Mouse (Mus musculus): ENCODE data around the gene Oas1f. TPM values are rescaled to one million over a fixed set of nuclear protein-coding genes. Genes with fewer than 3 reads are reported as not detected.
"Not testable (repeated sequence)": the region's sequence is repeated elsewhere in the genome, so short reads cannot be mapped to it uniquely, and the experiment has no call there.

The Oas1f gene
- total RNA-seq (2021), result not detected
- long read RNA-seq, experiment 1, partial matches to known transcripts, result 1 of 1 reads
- long read RNA-seq, experiment 1, other reads (novel, unspliced or antisense), result 0 of 1 reads
- long read RNA-seq, experiment 2, result 0 reads

DNA sequence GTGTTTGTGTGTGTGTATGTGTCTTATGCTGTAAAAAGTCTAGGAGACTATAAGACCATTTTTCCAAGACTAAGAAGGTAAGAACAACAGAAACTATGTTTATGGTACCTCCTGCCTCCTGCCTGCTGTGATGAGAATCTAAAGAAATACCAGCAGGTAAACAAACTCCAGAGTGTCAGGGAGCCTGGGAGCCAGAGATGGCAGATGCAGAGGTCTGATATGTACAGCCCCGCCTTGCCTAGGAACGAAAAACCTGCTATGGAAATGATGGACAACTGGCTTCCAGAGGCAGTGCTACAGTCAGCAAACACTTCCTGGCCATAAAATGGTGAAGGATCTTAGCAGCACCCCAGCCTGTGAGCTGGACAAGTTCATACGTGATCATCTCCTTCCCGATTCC lies at the start of gene Oas1f:
Oas1f (plus strand) TSS at position 301 of the 400 bp plus-strand sequence.
- no peak for DNase-seq (ENCODE audit: low spot score in 2 of 2)

DNA sequence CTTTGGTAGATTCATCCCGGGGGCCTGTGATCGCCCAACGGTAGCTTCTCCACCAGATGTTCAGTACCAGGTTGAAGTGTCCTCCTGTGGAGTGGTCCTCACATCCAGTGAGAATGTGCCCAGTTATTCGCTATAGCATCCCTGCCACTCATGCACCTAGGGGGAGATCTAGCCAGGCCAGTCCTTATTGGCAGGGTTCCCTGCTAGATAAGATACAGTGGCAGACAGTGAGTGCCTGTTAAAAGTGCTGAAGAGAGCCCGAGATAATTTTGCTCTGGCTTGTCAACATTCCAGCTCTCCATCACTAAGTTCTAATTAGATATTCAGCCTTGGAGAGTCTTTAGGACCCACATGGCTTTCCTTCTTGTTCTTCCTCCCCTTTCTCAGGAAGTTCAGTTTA lies 49.0 kb upstream of the Oas1f start:
- DNase-seq (ENCODE audit: low spot score in 2 of 2), result not testable (repeated sequence)

DNA sequence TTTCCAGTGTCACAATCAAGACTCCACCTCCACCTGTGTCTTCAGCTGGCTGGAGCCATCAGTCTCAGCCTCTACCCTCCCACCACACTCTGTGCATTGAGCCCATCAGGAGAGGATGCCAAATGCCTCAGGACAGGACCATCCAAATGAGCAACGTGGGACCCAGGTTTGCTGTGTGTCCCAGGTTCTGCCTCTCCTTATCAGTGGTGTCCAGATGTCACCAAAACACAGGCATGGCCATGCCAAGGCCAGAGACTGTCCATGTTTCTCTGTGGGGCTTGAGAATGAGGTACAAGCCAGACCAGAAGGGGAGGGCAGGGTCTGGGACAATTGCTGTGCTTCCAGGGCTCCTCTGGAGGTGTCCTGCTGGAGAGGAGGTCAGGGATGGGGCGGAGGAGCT lies 48.2 kb upstream of the Oas1f start:
- DNase-seq (ENCODE audit: low spot score in 2 of 2), result not testable (repeated sequence)

DNA sequence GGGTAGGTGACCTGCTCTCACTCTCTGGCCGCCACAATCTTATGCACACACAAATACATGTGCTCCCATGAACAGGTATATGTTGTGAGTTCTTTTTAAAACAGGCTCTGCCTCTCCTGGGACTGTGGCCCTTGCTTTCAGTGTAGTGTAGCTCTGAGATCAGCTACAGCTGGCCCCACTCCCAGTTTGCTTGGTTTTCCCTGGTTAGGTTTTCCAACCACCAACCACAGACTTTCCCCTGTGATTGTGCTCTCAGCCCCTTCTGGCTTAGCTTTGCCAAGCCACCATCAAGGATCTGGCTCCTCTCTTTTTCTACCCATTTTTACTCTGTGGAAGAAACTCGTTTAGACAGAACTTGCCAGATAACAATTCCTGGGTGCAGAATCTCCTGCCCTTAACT lies 43.6 kb upstream of the Oas1f start:
- DNase-seq (ENCODE audit: low spot score in 2 of 2), result no peak

DNA sequence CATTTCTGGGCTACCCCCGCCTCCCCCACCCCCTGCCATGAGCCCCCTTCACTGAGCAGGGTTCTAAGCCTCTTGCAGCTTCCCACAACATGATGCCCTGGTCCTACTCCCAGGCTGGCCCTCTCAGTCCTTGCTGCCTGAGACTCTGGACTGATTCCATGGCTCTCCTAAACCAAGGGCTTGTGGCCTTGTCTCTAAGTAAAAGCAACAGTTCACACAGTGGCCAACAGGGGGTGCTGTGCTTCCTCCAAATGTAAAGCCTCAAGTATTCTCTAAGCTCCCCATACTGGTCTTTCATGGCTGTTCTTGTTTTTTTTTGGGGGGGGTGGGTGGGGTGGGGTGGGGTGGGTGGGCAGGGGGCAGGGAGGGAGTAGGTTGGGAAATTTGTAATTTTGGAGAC lies 40.7 kb upstream of the Oas1f start:
- DNase-seq (ENCODE audit: low spot score in 2 of 2), result no peak

DNA sequence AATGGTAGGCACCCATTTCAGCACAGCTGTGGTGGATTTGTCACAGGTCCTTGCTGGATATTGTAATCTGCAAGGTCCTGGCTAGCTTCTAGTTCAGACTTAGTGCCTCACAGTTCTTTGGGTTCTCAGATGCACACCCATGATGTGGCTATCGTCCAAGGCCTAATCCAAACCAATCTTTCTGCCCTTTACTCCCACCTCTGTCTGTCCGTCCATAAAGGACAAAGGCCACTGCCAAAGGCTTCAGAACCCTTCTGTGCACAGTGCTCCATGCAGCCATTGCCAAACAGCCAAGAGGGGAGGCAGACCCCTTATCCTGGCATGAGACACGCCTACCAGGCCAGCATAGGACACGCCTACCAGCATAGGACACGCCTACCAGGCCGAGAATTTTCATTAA lies 38.0 kb upstream of the Oas1f start:
- no peak for DNase-seq (ENCODE audit: low spot score in 2 of 2)

DNA sequence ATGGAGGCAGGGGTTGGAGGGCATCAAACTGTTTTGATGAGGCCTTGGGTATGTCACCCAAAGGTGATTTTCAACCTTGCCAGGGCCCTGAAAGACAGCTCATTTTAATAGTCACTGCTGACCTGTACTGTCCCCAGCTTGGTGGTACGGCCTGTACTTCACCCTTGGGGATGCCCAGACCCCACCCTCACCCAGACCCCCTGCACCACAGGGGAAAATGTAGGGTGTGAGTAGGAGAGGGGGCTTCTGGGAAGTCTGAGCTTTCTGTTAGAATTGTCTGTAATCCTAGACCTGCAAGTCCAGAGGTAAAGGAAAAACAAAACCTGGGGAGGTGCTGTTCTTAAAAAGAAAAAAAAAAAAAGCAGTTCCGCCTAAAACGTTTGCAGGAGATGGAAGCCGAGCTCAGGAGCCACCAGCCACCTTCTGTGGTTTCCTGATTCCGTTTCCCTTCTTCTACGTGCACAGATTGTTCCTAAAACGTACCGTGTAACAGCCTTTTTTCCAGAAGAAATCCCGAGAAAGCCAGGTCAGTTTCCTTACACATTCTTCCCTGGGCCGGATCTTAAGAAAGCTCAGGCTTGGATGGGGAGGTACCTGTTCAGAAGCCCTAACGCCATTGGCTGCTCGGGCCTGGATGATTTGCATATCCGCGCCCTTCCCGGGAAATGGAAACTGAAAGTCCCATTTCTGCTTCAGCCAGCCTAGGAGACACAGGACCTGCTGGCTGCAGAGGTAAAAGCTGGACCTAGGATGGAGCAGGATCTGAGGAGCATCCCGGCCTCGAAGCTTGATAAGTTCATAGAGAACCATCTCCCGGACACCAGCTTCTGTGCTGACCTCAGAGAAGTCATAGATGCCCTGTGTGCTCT lies 35.0 kb upstream of the Oas1f start, which contains the start of gene Oas1c:
Oas1c (minus strand) TSS at position 564 of the 869 bp plus-strand sequence.
- DNase-seq (ENCODE audit: low spot score in 2 of 2), result peak; percentile 40 to 76

DNA sequence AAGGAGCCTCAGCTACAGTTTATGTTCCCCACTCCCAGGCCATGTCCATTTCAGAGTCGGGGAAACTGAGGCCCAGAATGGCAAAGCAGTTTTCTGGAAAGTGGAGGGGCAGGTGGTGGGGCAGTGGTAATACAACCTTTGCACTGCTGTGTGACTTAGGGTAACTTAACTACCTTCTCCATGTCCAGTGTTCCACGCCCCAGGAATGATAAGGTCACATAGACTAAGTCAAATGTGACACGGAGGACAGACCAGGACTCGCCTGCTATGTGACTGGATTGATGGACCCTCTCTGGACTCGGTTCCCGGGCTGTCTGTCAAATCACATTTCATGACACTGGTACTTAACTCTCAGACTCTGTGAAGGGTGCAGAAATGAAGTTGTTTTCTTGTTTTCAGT lies 34.1 kb upstream of the Oas1f start:
- DNase-seq (ENCODE audit: low spot score in 2 of 2), result no peak

DNA sequence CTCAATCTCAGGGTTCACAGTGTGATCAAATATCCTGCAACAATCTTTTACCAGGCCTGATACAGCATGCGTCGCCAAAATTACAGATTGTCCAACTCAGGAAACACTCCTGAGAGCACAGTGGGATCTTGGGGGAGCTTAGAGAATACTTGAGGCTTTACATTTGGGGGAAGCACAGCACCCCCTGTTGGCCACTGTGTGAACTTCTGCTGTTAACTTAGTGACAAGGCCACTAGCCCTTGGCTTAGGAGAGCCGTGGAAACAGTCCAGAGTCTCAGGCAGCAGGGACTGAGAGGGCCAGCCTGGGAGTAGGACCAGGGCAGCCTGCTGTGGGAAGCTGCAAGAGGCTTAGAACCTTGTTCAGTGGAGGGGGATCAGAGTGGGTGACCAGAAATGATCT lies 31.2 kb upstream of the Oas1f start:
- no peak for DNase-seq (ENCODE audit: low spot score in 2 of 2)

DNA sequence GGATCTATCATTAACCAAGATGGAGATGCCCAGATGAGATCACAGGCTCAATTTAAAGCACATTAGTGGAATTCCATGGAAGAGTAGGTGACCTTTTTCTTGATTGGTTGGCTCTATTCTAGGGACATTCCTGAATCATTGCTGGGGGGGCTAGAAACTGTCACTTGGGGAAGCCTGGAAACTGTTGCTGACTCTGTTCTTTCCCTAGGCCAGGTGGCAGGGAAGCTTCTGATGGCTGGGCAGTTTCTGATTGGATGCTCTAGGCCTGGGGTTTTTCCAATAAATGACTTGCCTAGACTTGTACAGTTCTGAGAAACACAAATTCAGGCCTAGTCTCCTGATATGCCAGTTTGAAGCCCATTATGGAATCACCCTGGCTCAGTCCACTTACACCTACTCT lies 28.2 kb upstream of the Oas1f start:
- DNase-seq (ENCODE audit: low spot score in 2 of 2), result no peak

DNA sequence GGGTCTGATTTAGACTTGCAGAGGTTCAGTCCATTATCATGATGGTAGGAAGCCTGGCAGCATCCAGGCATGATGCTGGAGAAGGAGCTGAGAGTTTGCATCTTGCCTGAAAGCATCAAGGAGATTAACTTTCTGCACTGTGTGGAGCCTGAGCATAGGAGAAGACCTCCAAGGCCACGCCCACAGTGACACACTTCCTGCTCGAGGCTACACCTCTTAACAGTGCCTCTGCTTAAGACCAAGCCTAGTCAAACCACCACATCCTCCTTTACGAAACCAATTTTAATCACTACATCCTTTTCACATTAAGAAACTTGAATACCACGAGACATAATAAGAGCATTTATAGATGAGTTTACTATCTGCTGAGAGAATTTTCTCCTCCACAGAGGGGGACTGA lies 16.1 kb upstream of the Oas1f start:
- DNase-seq (ENCODE audit: low spot score in 2 of 2), result no peak

DNA sequence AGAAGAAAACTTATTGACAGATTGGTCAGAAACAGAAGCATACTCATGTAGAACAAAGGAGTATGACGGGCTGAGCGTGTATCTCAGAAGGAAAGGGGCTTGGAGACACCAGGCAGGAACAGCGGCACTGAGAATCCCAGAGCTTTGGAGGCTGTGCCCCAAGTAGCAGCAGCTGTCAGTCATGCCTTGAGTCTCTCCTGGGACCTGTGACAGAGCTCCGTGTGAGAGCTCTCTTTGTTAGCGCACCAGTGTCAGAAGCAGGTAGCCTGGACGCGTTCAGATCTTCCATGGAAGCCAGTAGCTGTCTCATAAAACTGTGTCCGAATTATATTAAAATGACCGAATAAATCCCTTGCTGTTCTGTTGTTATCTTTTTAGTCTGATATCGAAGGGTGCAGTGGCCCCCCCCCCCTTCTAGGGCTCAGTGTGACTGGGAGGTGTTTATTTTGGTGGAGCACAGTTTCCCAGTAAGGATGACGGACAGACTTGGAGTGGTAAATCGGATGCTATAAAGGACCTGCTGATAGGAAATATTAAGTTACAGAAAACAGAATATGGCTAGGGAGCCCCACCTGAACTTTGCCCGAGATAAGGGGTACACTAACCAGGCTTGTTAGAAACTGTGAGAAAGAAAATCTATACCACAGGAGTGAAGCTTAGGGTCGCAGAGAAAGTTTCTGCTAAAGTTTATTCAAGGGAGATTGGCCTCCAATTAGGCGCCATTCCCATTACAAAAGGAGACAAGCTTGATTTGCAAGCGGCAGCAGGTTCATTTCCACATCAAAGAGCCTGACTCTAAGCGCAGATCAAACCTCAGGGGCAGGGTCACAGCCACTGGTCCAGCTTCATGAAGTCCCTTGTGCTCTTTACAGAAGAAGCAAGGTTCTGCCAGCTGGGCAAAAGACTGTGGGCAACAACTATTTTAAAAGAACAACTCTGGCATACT lies 13.6 kb upstream of the Oas1f start:
- DNase-seq (ENCODE audit: low spot score in 2 of 2), result no peak

DNA sequence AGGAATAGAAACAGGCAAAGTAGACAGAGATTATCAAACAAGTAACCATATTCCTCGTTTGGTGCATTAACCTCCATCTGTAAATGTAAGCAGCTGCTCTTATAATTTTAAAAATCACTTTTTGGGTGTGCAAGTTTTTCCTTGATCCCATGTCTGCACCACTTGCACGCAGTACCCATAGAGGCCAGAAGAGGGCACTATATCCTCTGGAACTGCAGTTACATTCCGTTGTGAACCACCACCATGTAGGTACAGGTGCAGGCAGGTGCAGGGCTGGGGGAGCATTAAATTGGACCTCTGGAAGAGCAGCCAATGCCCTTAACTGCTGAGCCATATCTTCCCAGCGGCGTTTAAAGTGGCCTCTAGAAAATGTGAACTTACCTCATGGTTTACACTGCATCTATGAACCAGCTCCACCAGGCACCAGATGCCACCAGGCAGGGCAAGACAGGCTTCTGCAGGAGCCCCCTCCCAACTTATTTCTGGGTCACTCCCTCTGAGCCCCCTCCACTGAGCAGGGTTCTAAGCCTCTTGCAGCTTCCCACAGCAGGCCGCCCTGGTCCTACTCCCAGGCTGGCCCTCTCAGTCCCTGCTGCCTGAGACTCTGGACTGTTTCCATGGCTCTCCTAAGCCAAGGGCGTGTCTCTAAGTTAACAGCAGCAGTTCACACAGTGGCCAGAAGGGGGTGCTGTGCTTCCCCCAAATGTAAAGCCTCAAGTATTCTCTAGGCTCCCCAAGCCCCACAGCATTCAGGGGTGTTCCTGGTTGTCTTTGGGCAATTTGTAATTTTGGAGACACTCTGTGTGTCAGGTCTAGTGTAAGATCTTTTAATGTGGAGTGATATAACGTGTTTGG lies 10.2 kb upstream of the Oas1f start:
- peak in 1 of 2 experiments; percentile 25 for DNase-seq (ENCODE audit: low spot score in 2 of 2)

DNA sequence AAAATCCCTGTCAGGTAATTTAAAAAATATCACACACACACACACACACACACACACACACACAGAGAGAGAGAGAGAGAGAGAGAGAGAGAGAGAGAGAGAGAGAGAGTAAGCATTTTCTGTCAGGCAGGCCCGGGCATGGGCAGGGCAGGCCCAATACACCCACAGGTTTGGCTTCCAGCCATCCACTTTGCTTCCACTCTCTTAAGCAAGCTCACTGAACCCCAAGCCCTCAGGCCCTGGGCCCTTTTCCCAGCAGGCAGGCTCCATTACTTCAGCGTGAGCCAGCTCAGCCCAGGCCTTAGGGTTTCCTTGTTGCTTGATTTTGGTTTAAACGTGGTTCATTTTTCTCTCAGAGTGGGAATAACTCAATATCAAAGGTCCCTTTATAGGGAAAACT lies 2.5 kb upstream of the Oas1f start:
- no peak for DNase-seq (ENCODE audit: low spot score in 2 of 2)

DNA sequence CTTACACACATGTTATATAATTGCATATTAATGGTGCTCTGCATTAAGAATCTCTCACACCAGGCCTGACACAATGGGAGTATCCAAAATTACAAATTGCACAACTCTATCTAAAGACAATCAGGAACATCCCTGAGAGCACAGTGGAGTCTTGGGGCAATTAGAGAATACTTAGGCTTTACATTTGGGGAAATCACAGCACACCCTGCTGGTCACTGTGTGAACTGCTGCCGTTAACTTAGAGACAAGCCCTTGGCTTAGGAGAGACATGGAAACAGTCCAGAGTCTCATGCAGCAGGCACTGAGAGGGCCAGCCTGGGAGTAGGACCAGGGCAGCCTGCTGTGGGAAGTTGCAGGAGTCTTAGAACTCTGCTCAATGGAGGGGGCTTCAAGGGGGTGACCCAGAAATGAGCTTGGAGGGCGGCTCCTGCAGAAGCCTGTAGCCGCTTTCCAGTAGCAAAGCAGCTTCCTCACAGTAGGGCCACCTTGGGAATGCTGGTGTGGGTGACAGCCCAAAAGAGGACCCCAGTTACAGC lies 2.5 kb downstream of the Oas1f start:
- DNase-seq (ENCODE audit: low spot score in 2 of 2), result no peak

DNA sequence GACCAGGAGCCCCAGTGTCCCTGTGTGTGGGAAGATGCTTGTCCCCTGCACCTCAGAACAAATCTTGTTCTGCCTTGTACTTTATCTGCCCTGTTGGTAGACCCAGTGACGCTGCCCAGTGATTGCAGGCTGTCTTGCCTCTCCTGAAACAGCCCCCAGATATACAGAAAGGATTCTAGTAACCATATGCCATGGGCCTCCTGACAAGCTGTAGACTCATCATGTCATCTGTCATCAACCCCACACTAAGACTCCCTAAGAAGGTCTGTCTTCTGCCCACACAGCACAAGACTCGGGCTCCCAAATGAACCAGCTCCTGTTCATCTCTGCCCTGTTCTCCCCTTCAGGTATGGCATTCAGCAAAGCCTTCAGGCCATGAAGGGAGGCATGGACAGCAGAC lies 12.1 kb downstream of the Oas1f start:
- no peak for DNase-seq (ENCODE audit: low spot score in 2 of 2)

DNA sequence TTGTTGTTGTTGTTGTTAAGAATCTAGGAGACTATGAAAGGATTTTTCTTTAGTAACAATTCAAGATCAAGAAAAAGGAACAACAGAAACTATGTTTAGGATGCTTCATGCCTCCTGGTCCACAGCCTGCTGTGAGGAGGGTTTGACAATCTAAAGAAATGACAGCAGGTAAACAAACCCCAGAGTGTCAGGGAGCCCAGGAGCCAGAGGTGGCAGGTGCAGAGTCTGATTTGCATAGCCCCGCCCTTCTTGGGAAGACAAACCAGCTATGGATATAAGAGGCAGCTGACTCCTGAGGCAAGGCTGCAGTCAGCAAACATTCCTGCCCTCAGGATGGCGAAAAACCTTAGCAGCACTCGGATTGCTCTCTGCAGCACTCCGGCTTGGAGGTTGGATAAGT lies 14.0 kb downstream of the Oas1f start, which contains the start of gene Oas1h:
Oas1h (plus strand) TSS at position 301 of the 400 bp plus-strand sequence.
- no peak for DNase-seq (ENCODE audit: low spot score in 2 of 2)

DNA sequence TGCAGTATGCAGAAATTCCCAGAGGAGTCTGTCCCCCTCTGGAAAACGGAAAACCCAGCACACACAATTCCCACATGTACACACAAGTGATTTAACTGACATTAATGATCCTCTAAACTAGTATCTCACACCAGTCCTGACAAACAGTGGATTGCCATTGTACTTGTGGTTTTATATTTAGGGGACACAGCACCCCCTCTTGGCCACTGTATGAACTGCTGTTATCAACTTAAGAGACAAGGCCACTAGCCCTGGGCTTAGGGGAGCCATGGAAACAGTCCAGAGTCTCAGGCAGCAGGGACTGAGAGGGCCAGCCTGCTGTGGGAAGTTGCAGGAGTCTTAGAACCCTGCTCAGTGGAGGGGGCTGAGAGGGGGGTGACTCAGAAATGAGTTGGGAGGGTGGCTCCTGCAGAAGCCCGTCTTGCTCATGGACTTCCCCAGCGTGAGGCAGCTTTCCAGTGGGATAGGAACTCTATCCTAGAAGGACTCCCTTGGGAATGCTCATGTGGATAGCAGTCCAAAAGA lies 18.2 kb downstream of the Oas1f start:
- DNase-seq (ENCODE audit: low spot score in 2 of 2), result no peak

DNA sequence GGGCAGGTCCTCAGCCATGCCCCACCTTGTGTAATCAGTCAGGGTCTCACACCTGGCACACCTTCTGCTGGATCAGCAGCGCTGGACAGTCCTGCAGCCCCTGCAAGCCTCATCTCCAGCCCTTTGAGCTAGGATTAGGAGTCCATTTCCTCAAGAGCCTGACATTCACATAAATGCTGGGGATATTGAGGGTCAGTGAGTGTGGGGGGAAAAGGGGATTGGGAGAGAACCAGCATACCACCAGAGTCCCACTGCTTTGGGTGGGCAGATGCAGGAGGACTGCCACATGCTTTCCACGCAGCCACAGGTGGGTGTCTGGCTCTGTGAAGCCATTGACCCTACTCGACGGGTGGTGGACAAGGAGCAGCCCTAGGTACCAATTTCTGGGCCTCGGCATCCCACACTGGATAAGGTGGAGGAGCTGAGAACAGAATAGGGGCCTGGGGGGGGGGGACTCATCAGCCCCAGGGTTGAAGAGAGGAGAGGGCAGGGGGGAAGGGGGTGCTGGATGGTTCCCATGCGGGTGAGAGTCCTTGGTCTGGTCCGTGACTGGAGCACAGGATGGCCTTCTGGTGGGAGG lies 22.4 kb downstream of the Oas1f start:
- no peak for DNase-seq (ENCODE audit: low spot score in 2 of 2)

DNA sequence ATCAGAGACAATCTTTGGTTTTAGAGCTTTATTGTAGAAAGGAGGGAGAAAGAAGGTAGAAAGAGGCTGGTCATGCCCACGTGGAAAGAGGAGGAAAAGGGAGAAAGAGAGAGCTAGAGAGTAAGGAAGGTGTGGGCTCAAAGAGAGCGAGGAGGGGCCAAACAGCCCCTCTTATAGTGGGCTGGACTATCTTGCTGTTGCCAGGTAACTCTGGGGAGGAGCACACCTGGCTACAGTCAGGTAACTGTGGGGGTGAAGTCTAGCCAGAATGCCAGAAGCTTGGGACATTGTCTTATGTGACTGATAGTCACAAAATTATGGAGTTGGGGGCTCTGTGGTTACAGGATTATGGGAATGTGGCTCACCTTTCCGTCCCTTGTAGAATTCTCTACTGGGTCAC lies 22.9 kb downstream of the Oas1f start:
- DNase-seq (ENCODE audit: low spot score in 2 of 2), result no peak
